Comparison of ENCODE assay signal across 9 mouse cellular contexts in the genomic region with DNA sequence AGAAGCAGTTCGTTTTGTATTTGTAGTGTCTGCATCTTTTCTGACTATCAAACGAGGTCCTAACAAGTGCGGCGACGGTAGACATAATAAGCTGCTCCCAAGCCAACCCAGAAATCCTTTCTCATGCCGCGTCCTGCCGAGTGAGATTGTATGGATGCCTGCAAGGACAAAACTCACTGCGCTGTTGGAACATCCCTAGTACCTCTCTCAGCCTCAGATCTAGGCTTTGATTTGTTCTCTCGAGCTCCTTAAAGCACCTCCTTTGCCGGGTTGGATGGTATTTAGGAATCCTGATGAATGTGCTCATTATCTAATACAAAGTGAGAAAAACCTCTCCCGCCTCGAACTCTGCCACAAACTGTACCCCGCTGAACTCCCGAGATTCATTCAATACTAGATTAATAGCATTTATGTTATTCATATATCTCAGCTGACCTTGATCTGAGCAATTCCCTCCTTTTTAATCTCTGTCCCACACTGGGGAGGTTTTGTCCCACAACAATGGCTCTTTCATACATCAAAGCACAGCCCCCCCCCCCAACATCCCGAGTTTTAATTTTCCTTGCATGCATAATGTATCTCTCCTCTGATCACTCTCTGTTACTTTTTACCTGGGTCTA.
DNase-seq lines count a peak whose midpoint lies in the region; ATAC-seq lines count a peak whose summit lies in the region.
"Had no signal": no experiment of that assay in that cellular context is flagged by ENCODE, and none has a peak within 500 bp of the region (broad histone marks: within the 10 kb centered on the region; RNA-seq: fewer than 3 reads in every experiment).

No protein-coding gene starts in this region.

- DNase-seq in embryo, embryonic 10 days (ENCODE audit: low spot score) = peak; percentile 33
- no peak for DNase-seq in embryo, embryonic 9.5 days (ENCODE audit: extremely low spot score)
- peak; percentile 71 to 74 for DNase-seq in cerebellum, postnatal 10 days
- peak; percentile 9 for DNase-seq in hindbrain, embryonic 10.5 days (ENCODE audit: low spot score)
- no peak for DNase-seq in midbrain, embryonic 11.5 days (ENCODE audit: low spot score, missing footprints)
- DNase-seq in gastrocnemius, postnatal 14 days = no peak
- no peak for DNase-seq in thymus, postnatal 4 days
- no peak for DNase-seq in liver, embryonic 11.5 days (ENCODE audit: low spot score)

- H3K4me2 ChIP-seq in midbrain, embryonic 11.5 days = peak overlapping the region; percentile 19; the same call in 1 of the 2 replicates
- H3K4me2 ChIP-seq in liver, embryonic 11.5 days = no peak overlapping the region
- H3K4me2 ChIP-seq: liver, embryonic 15.5 days had no signal

- no peaks in the 10 kb centered on the region for H3K36me3 ChIP-seq in hindbrain, embryonic 10.5 days
- no peaks in the 10 kb centered on the region for H3K36me3 ChIP-seq in midbrain, embryonic 11.5 days (ENCODE audit: control insufficient read depth, insufficient read depth, low read length)
- H3K36me3 ChIP-seq in liver, embryonic 11.5 days (ENCODE audit: control insufficient read depth, insufficient read depth, low read length) = no peaks in the 10 kb centered on the region
- H3K36me3 ChIP-seq: liver, embryonic 15.5 days had no signal

- H3K9ac ChIP-seq in midbrain, embryonic 11.5 days (ENCODE audit: low read length) = no peak overlapping the region
- no peak overlapping the region for H3K9ac ChIP-seq in liver, embryonic 11.5 days (ENCODE audit: low read depth, low read length)
- H3K9ac ChIP-seq: liver, embryonic 15.5 days had no signal

- WGBS in hindbrain, embryonic 10.5 days = 57% methylated on average over 16 of the region's 16 CpGs
- 50% methylated on average over 16 of the region's 16 CpGs for WGBS in midbrain, embryonic 11.5 days
- 77% methylated on average over 16 of the region's 16 CpGs for WGBS in liver, embryonic 11.5 days

- H3K4me1 ChIP-seq in hindbrain, embryonic 10.5 days (replicated peaks) = peaks cover 5% of the 10 kb centered on the region
- H3K4me1 ChIP-seq in midbrain, embryonic 11.5 days (ENCODE audit: control insufficient read depth, insufficient read depth, low read length) = peaks cover 3% of the 10 kb centered on the region; the same call in 1 of the 2 replicates
- H3K4me1 ChIP-seq in liver, embryonic 11.5 days (replicated peaks; ENCODE audit: control insufficient read depth, insufficient read depth, low read length) = no peaks in the 10 kb centered on the region

- no peaks in the 10 kb centered on the region for H3K27me3 ChIP-seq in hindbrain, embryonic 10.5 days (ENCODE audit: insufficient read depth, poor library complexity, severe bottlenecking)
- H3K27me3 ChIP-seq in midbrain, embryonic 11.5 days (ENCODE audit: control insufficient read depth, insufficient read depth, low read length) = no peaks in the 10 kb centered on the region
- no peaks in the 10 kb centered on the region for H3K27me3 ChIP-seq in liver, embryonic 11.5 days (replicated peaks; ENCODE audit: control insufficient read depth, insufficient read depth, low read length)
- H3K27me3 ChIP-seq: liver, embryonic 15.5 days had no signal

- ATAC-seq in midbrain, embryonic 11.5 days (ENCODE audit: low FRiP score) = peak; percentile 61
- ATAC-seq in liver, embryonic 11.5 days (replicated peaks; ENCODE audit: low FRiP score) = no peak

- intact Hi-C loops in gastrocnemius, postnatal 14 days (cut with DNase I; ENCODE audit: low total_unique reads) = no loop called here

- H3K4me3 ChIP-seq in hindbrain, embryonic 10.5 days = peak overlapping the region; percentile 12; the same call in 1 of the 2 replicates
- peak overlapping the region; percentile 1; the same call in 1 of the 2 replicates for H3K4me3 ChIP-seq in midbrain, embryonic 11.5 days (ENCODE audit: low read depth, low read length)
- H3K4me3 ChIP-seq in liver, embryonic 11.5 days (ENCODE audit: low read depth, low read length) = no peak overlapping the region
- H3K4me3 ChIP-seq: liver, embryonic 15.5 days had no signal

- no peaks in the 10 kb centered on the region for H3K9me3 ChIP-seq in hindbrain, embryonic 10.5 days
- H3K9me3 ChIP-seq in midbrain, embryonic 11.5 days (ENCODE audit: control insufficient read depth, low read length) = no peaks in the 10 kb centered on the region
- H3K9me3 ChIP-seq in liver, embryonic 11.5 days (ENCODE audit: control insufficient read depth, low read length) = no peaks in the 10 kb centered on the region
- H3K9me3 ChIP-seq: liver, embryonic 15.5 days had no signal

- 0 out of 2 replicates have a peak overlapping the region, but pooled peaks have one; percentile 6 for H3K27ac ChIP-seq in hindbrain, embryonic 10.5 days
- H3K27ac ChIP-seq in midbrain, embryonic 11.5 days (ENCODE audit: low read depth, low read length) = no peak overlapping the region
- H3K27ac ChIP-seq in liver, embryonic 11.5 days (ENCODE audit: low read depth, low read length) = no peak overlapping the region
- H3K27ac ChIP-seq: liver, embryonic 15.5 days had no signal

Comparison
In these comparisons a context has a peak if more than half of its experiments do, and no peak if none do; other contexts are left out.
1. DNase-seq: peak in embryo, embryonic 10 days (single experiment), cerebellum, postnatal 10 days (2 of 2) and hindbrain, embryonic 10.5 days (single experiment); none in embryo, embryonic 9.5 days (single experiment), midbrain, embryonic 11.5 days (single experiment), gastrocnemius, postnatal 14 days (single experiment), thymus, postnatal 4 days (single experiment) and liver, embryonic 11.5 days (single experiment).